Mouse (Mus musculus) neural tube, embryonic 12.5 days (tissue): ENCODE results near the gene Atf4. TPM values are rescaled to one million over a fixed set of nuclear protein-coding genes. Genes with fewer than 3 reads are reported as not detected.

Experiments
- ATAC-seq: fragments of 200-750 bp; cut with Nextera tagmentation; 2 replicates; pipeline ENCODE4 v1.8.0; 2017; ENCODE audit warnings: low read depth, mild to moderate bottlenecking, moderate TSS enrichment, moderate library complexity; ENCODE audit not compliant: low FRiP score
- H3K27ac ChIP-seq: fragments of 300-500 bp; sonication (generic); 2 replicates; pipeline ENCODE4 v1.5.1; 2016
- H3K27me3 ChIP-seq: fragments of 300-500 bp; sonication (generic); replicated peaks from 2 replicates; pipeline ENCODE4 v1.6.1; 2016; ENCODE audit warnings: mild to moderate bottlenecking
- H3K36me3 ChIP-seq: fragments of 300-500 bp; sonication (generic); 2 replicates; pipeline ENCODE4 v1.6.1; 2016; ENCODE audit warnings: mild to moderate bottlenecking
- H3K4me1 ChIP-seq: fragments of 300-500 bp; sonication (generic); 2 replicates; pipeline ENCODE4 v1.6.1; 2016
- H3K4me2 ChIP-seq: fragments of 300-500 bp; sonication (generic); replicated peaks from 2 replicates; pipeline ENCODE4 v1.6.1; 2016; ENCODE audit warnings: mild to moderate bottlenecking
- H3K4me3 ChIP-seq: fragments of 300-500 bp; sonication (generic); 2 replicates; pipeline ENCODE4 v1.5.1; 2016
- H3K9ac ChIP-seq: fragments of 300-500 bp; sonication (generic); 2 replicates; pipeline ENCODE4 v1.6.1; 2016; ENCODE audit warnings: mild to moderate bottlenecking
- H3K9me3 ChIP-seq: fragments of 300-500 bp; sonication (generic); 2 replicates; pipeline ENCODE4 v1.6.1; 2016; ENCODE audit warnings: mild to moderate bottlenecking
- WGBS: fragments of 180-500 bp; shearing (Covaris S2); methylation state at CpG from one replicate; pipeline ENCODE4 v1.1.7; 2016; 5-methylcytosine and 5-hydroxymethylcytosine counted together
- polyA plus RNA-seq: library from polyadenylated mRNA; unstranded; fragments of >200 nt; fragmentation: Nextera tagmentation; extraction: Ambion mirVana; gene quantifications from 2 replicates; pipeline ENCODE4 v1.2.1, GENCODE M21; 2016

Atf4 gene
- polyA plus RNA-seq, 1 experiment from 2014 or later: 123 TPM

DNA sequence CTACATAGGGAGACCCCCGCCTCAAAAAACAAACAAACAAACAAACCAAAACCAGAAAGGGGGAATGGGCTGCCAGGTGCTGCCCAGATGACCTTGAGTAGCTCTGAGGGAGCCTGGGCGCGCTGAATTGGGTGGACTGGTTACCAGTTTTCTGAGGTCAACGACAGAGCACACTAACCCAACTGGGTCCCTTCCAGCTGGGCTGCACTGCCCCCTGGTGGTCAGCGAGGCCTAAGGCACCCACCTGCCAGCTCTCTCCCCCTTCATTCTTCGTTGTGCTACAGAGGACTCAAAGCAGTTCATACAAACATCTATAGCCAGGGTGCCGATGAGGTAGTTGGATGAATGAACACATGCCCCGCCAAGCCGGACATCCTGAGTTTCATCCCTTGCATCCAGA, 29.8 kb upstream of the Atf4 start:
- no peaks in the 10 kb centered on the region for H3K36me3 ChIP-seq
- no peak overlapping the region for H3K4me2 ChIP-seq
- no peaks in the 10 kb centered on the region for H3K27me3 ChIP-seq
- 22% methylated on average over 9 of the region's 9 CpGs for WGBS
- H3K27ac ChIP-seq: no peak overlapping the region
- H3K9ac ChIP-seq: no peak overlapping the region
- no peak overlapping the region for H3K4me3 ChIP-seq
- no peaks in the 10 kb centered on the region for H3K4me1 ChIP-seq
- H3K9me3 ChIP-seq: no peaks in the 10 kb centered on the region
- ATAC-seq: no peak

- Histone ChIP-seq H3K4me1 (no peaks in the 10 kb centered on the region), H3K27me3 (no peaks in the 10 kb centered on the region), H3K9ac (no peak overlapping the region), H3K9me3 (no peaks in the 10 kb centered on the region), H3K4me3 (no peak overlapping the region), H3K27ac (no peak overlapping the region), H3K36me3 (no peaks in the 10 kb centered on the region), H3K4me2 (no peak overlapping the region)
- ATAC-seq: no peak
- WGBS: 51% methylated on average over 2 of the region's 2 CpGs
Measured at GRCm38 (mm10) chr15:80225796-80226195, 29.2 kb upstream of the Atf4 start.

GRCm38 (mm10) chr15:80228071-80228800, 26.7 kb upstream of the Atf4 start:
- Histone ChIP-seq H3K9me3 (no peaks in the 10 kb centered on the region), H3K36me3 (no peaks in the 10 kb centered on the region), H3K4me2 (no peak overlapping the region), H3K27me3 (no peaks in the 10 kb centered on the region), H3K9ac (no peak overlapping the region), H3K4me3 (no peak overlapping the region), H3K27ac (no peak overlapping the region), H3K4me1 (no peaks in the 10 kb centered on the region)
- ATAC-seq: no peak
- WGBS: 65% methylated on average over 17 of the region's 17 CpGs

GRCm38 (mm10) chr15:80232331-80232730, 22.7 kb upstream of the Atf4 start:
- 43% methylated on average over 2 of the region's 2 CpGs for WGBS
- Histone ChIP-seq H3K4me2 (no peak overlapping the region), H3K27me3 (no peaks in the 10 kb centered on the region), H3K4me1 (peaks cover 11% of the 10 kb centered on the region), H3K27ac (no peak overlapping the region), H3K9me3 (no peaks in the 10 kb centered on the region), H3K9ac (no peak overlapping the region), H3K36me3 (peaks cover 18% of the 10 kb centered on the region), H3K4me3 (no peak overlapping the region)
- ATAC-seq: no peak

- Histone ChIP-seq H3K9me3 (no peaks in the 10 kb centered on the region), H3K27ac (0 out of 2 replicates have a peak overlapping the region, but pooled peaks have one; percentile 1), H3K4me3 (no peak overlapping the region), H3K4me2 (peak overlapping the region; percentile 86), H3K4me1 (peaks cover 11% of the 10 kb centered on the region), H3K9ac (no peak overlapping the region), H3K27me3 (no peaks in the 10 kb centered on the region), H3K36me3 (peaks cover 22% of the 10 kb centered on the region)
- WGBS: 69% methylated on average over 4 of the region's 4 CpGs
- ATAC-seq: peak; percentile 5; the same call in 1 of the 2 replicates
Measured at GRCm38 (mm10) chr15:80233053-80233452, 21.9 kb upstream of the Atf4 start.

DNA sequence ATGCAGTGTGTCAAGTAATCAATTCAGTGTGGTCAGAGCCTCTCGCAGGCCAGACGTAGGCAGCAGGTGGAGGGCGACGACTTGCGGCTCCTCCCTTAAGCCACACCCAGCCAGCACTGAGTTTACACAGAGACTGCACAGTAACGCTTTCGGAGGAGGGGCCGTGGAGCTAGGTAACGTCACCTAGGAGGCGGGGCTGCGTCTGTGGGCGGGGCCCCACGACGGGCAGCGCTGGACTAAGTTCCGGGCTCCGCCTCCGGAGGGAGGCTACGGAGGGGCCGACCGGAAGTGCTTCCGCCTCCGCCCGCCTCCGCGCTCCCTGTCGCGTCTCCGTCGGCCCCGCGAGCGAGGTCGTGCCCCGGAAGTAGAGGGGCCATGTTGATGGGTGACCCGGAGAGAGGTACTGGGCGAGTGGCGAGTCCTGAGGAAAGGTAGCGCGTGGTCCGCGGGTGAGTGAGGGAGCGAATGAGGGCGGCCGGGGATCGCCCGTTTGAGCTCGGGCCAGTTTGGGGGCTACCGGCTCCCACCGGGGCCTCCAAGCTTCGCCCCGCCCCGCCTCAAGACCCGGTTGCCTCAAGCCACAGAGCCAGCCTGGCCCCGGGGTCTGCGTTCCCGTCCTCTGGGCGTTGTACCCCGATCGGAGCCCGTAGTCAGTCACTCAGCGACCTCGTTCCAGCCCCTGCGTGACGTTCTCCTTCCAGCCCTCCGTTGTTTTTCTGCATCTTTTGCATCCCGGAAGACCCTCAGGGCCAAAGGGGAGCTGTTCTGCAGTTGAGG, 21.1 kb upstream of the Atf4 start, which contains the start of gene Mief1:
Gene Mief1, plus strand, starts transcription at position 286 of the 777 bp plus-strand sequence.
- H3K9ac ChIP-seq: peak within 1 kb of the TSS; percentile 86
- peaks cover 11% of the 10 kb centered on the region for H3K4me1 ChIP-seq
- peak; percentile 96 for ATAC-seq
- peak within 1 kb of the TSS; percentile 71 for H3K27ac ChIP-seq
- H3K9me3 ChIP-seq: no peaks in the 10 kb centered on the region
- H3K36me3 ChIP-seq: peaks cover 31% of the 10 kb centered on the region
- peak within 1 kb of the TSS; percentile 94 for H3K4me3 ChIP-seq
- H3K27me3 ChIP-seq: no peaks in the 10 kb centered on the region
- H3K4me2 ChIP-seq: peak within 1 kb of the TSS; percentile 86
- WGBS: under 1% methylated on average over 67 of the region's 67 CpGs

GRCm38 (mm10) chr15:80235535-80235934, 19.4 kb upstream of the Atf4 start, which contains the start of gene AC140267.1:
TSS of gene AC140267.1 (plus strand) at chr15:80235835.
- H3K27me3 ChIP-seq: no peaks in the 10 kb centered on the region
- H3K9ac ChIP-seq: peak within 1 kb of the TSS; percentile 86
- peak within 1 kb of the TSS; percentile 94 for H3K4me3 ChIP-seq
- ATAC-seq: no peak
- 97% methylated on average over 9 of the region's 9 CpGs for WGBS
- no peak within 1 kb of the TSS for H3K27ac ChIP-seq
- peaks cover 39% of the 10 kb centered on the region for H3K36me3 ChIP-seq
- H3K4me2 ChIP-seq: peak within 1 kb of the TSS; percentile 86
- no peaks in the 10 kb centered on the region for H3K9me3 ChIP-seq
- peaks cover 11% of the 10 kb centered on the region for H3K4me1 ChIP-seq

GRCm38 (mm10) chr15:80248135-80248534, 6.8 kb upstream of the Atf4 start:
- H3K4me2 ChIP-seq: no peak overlapping the region
- no peaks in the 10 kb centered on the region for H3K27me3 ChIP-seq
- no peak overlapping the region for H3K4me3 ChIP-seq
- H3K36me3 ChIP-seq: peaks cover 72% of the 10 kb centered on the region
- no peak for ATAC-seq
- 95% methylated on average over 12 of the region's 12 CpGs for WGBS
- H3K27ac ChIP-seq: no peak overlapping the region
- no peak overlapping the region for H3K9ac ChIP-seq
- no peaks in the 10 kb centered on the region for H3K9me3 ChIP-seq
- no peaks in the 10 kb centered on the region for H3K4me1 ChIP-seq

GRCm38 (mm10) chr15:80248596-80248995, 6.4 kb upstream of the Atf4 start:
- H3K36me3 ChIP-seq: peaks cover 68% of the 10 kb centered on the region

GRCm38 (mm10) chr15:80249672-80250071, 5.3 kb upstream of the Atf4 start:
- no peak for ATAC-seq
- peaks cover 59% of the 10 kb centered on the region for H3K36me3 ChIP-seq

More at GRCm38 (mm10) chr15:80248596-80248995, 6.4 kb upstream of the Atf4 start:
- Histone ChIP-seq H3K4me3 (no peak overlapping the region), H3K9ac (no peak overlapping the region), H3K4me2 (no peak overlapping the region), H3K27ac (no peak overlapping the region), H3K9me3 (no peaks in the 10 kb centered on the region), H3K27me3 (no peaks in the 10 kb centered on the region), H3K4me1 (peaks cover 2% of the 10 kb centered on the region; the same call in 1 of the 2 replicates)
- 97% methylated on average over 1 of the region's 1 CpGs for WGBS
- no peak for ATAC-seq

DNA sequence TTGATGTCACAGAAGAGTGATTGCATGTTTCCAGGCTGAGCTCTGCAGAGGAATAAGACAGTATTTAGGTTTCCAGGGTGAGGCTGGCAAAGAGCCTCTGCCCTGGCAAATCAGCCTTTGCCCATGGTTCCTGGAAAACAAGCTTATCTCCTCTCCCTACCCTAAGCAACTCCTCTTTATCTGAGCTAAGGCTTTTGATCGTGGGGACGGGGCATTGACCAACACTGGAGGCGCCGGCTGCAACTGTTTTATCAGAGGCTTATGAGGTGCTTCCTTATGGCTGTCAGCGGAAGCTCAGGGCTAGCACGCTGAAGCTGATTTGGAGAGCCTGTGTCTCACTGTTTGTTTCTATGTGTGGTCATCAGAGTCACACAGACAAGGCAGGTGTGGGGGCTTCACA, 4.4 kb upstream of the Atf4 start:
- Histone ChIP-seq H3K27ac (no peak overlapping the region), H3K4me3 (no peak overlapping the region), H3K27me3 (no peaks in the 10 kb centered on the region), H3K36me3 (peaks cover 54% of the 10 kb centered on the region), H3K4me1 (peaks cover 11% of the 10 kb centered on the region; the same call in 1 of the 2 replicates), H3K9me3 (no peaks in the 10 kb centered on the region), H3K9ac (no peak overlapping the region), H3K4me2 (no peak overlapping the region)
- ATAC-seq: no peak
- WGBS: 92% methylated on average over 6 of the region's 6 CpGs

More at GRCm38 (mm10) chr15:80249672-80250071, 5.3 kb upstream of the Atf4 start:
- no peaks in the 10 kb centered on the region for H3K27me3 ChIP-seq
- H3K4me2 ChIP-seq: no peak overlapping the region
- H3K4me1 ChIP-seq: peaks cover 11% of the 10 kb centered on the region; the same call in 1 of the 2 replicates
- no peak overlapping the region for H3K4me3 ChIP-seq
- H3K9ac ChIP-seq: no peak overlapping the region
- WGBS: 95% methylated on average over 10 of the region's 10 CpGs
- no peak overlapping the region for H3K27ac ChIP-seq
- H3K9me3 ChIP-seq: no peaks in the 10 kb centered on the region

DNA sequence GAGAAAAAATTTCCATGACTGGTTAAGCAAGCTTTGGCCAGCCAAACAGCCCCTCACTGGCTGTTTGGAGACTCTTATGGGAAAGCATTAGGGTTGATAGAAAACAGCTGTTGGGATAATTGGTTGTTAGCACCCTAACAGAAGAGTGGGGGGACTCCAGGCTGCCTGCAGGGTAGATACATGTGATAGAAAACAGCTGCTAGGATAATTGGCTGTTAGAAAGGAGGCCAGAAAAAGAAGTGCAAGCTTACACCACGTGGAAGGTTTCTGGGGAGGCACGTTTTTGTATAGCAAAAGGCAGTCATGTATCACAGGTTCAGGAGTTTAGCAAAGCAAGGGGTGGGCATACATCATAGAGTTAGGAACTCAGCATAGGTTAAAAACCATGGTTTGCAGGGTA, 1.5 kb upstream of the Atf4 start:
- no peak for ATAC-seq

More for the DNA sequence above, 1.5 kb upstream of the Atf4 start:
- no peak overlapping the region for H3K9ac ChIP-seq
- 49% methylated on average over 2 of the region's 2 CpGs for WGBS
- no peaks in the 10 kb centered on the region for H3K27me3 ChIP-seq
- H3K9me3 ChIP-seq: no peaks in the 10 kb centered on the region
- H3K27ac ChIP-seq: no peak overlapping the region
- no peak overlapping the region for H3K4me3 ChIP-seq
- H3K36me3 ChIP-seq: peaks cover 50% of the 10 kb centered on the region
- H3K4me1 ChIP-seq: peaks cover 33% of the 10 kb centered on the region
- peak overlapping the region; percentile 98; the same call in 1 of the 2 replicates for H3K4me2 ChIP-seq
